Mouse (Mus musculus): Measurements from ENCODE around the gene Zdhhc16.

The Zdhhc16 gene

DNA sequence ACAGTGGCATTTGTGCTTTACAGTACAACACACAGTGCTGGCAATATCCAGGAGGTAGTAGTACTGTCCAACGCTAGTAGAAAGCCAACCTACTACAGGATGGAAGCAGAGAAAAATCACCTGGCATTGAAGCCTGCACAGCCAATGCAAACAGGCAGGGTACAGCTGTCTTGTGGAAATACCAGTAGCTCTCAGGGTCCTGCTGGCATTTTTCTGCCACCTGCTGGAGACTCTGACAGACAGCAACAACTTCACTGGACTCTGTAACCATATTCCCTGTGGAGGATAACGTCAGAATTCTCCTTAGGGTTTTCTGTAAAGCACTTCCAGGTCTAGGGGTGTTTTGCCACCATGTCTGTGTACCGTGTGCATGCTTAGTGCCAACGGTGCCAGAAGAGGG lies 19.0 kb downstream of the Zdhhc16 start:
- POLR2A ChIA-PET, result interaction anchor here in 3 of 4 experiments (0.6 to 9.7 kb wide), 12 partner anchors 9 to 196 kb away, joined by 3 to 88 read pairs (median 4); partner anchors contain the start of genes Exosc1 (in 2 of the 3), Mms19 (in 2 of the 3), Zdhhc16 (in 2 of the 3) and Ubtd1 (in 1 of the 3)
- CTCF ChIA-PET, result interaction anchor here in 3 of 4 experiments (0.5 to 3.9 kb wide), 12 partner anchors 9 to 140 kb away, joined by 3 to 16 read pairs (median 4); no protein-coding TSS in a partner anchor

DNA sequence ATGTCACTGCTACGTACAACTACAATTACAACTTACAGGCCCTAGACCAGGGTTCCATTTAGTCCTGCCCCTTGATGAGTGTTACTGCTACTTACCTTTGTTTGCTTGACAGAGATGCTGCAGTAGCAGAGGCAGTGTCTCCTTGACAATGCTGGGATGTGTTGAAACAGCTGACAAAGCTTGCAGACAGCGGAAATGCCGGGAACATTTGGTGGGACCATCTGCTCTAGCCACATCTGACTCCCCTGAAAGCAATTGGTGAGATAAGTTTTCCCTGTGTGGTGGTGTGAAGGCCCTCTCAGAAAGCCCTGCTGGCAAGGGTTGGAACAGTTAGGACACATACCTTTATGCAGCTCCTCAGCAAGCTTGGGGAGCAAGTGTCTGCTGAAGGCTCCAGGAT lies 20.3 kb downstream of the Zdhhc16 start:
- POLR2A ChIA-PET, result interaction anchor here in 3 of 4 experiments (0.7 to 9.7 kb wide), 13 partner anchors 11 to 41 kb away, joined by 3 to 88 read pairs (median 4); partner anchors contain the start of genes Exosc1 (in 2 of the 3), Zdhhc16 (in 2 of the 3) and Mms19 (in 1 of the 3)
- CTCF ChIA-PET, result interaction anchor here in 3 of 4 experiments (1.0 to 3.9 kb wide), 5 partner anchors 15 to 74 kb away, joined by 3 to 16 read pairs (median 6); no protein-coding TSS in a partner anchor

DNA sequence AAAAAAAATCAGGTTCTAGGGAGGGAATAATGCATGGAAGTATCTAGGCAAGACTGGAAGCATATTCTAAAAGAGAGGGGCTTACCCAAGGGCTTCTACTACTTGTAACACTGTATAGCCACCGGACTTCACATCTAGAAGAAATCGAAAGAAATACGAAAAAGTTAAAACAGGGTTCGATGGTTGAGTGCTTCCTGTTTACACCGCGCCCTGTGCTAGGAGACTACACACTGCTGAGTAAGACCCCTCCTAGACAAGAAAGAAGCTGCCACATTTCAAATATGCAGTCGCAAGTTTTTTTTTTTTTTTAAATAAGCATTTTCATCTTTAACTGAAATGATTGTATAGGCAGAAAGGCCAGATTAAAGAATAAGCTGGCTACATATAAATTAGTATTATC lies 36.3 kb downstream of the Zdhhc16 start:
- ChIA-PET CTCF (interaction anchor here (0.6 to 2.5 kb wide), 5 partner anchors 56 to 470 kb away, joined by 3 to 8 read pairs (median 7); partner anchors contain the start of gene Ankrd2 (in 1 of the 4)), POLR2A (interaction anchor here (0.6 to 2.7 kb wide), 13 partner anchors 9 to 70 kb away, joined by 3 to 9 read pairs (median 4); partner anchors contain the start of gene Mms19 (in 1 of the 4))

DNA sequence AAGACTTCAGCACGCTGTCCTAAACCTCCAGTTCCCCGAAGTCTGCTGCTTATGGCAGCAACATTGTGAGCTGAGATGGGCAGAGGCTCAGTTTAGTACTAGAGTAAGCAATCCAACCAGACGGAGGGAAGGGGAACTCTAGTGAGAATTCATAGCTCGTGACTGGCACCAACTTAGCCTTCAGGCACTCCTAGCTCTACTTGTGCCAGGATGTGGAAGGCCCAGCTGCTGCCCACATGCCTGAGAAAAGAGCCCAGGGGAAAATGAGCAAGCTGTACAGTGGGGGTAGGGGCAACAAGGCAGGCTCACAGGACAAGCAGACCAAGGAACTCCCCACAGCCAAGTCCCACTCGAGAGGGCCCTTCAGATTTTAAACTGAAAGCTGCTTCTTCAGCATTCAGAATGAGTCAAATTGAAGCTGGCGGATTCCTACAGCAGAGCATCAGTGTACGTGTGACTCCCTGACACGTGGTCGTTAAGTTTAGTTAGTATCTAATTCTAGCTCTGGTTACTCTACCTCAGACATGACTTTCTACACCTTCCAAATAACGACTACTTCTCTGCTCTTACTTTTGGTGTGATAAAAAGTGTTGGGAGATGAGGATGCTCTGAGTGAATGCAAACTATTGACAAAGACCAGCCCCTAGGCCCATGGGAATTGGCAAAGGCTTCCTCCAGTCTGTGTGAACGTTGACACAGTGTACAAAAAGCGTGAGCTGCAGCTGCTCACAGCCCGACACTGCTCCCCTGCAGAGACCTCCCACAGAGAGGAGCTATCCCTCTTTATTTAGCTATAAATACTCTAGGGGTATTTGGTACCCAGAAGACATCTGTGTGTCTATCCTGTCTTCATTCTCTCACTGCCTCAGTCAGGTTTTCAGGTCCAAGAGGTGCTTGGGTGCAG lies 40.9 kb downstream of the Zdhhc16 start:
- POLR2A ChIA-PET, result interaction anchor here (0.6 to 3.6 kb wide), 20 partner anchors 10 to 196 kb away, joined by 3 to 14 read pairs (median 4); no protein-coding TSS in a partner anchor
- CTCF ChIA-PET, result interaction anchor here (1.0 to 3.5 kb wide), 6 partner anchors 52 to 62 kb away, joined by 3 to 10 read pairs (median 7); partner anchors contain the start of gene Ankrd2 (in 2 of the 4)

DNA sequence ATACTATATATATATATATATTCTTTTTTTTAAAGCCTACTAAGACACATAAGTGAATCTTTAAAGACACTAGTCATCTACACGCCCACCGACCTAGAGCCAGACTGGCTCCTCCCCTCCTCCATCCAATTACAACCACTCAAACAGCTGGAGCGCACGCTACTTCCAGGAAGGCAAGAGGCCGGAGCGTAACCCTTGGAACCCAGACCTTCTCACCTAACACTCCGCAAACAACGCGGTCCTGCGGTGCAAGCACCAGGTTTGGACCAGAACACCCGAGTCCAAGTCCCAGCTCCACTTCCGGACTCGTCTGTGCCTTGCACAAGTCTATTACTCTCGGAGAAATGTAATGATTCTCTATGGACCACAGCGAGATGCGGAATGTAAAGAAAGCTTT lies 47.1 kb downstream of the Zdhhc16 start:
- POLR2A ChIA-PET, result interaction anchor here (0.5 to 6.5 kb wide), 35 partner anchors 10 to 483 kb away, joined by 3 to 45 read pairs (median 4); partner anchors contain the start of genes Avpi1 (in 2 of the 4), Exosc1 (in 1 of the 4), Pi4k2a (in 1 of the 4) and Zdhhc16 (in 1 of the 4)
- CTCF ChIA-PET, result interaction anchor here in 1 of 4 experiments (1.0 kb wide), 1 partner anchor 46 kb away, joined by 3 read pairs; no protein-coding TSS in a partner anchor

DNA sequence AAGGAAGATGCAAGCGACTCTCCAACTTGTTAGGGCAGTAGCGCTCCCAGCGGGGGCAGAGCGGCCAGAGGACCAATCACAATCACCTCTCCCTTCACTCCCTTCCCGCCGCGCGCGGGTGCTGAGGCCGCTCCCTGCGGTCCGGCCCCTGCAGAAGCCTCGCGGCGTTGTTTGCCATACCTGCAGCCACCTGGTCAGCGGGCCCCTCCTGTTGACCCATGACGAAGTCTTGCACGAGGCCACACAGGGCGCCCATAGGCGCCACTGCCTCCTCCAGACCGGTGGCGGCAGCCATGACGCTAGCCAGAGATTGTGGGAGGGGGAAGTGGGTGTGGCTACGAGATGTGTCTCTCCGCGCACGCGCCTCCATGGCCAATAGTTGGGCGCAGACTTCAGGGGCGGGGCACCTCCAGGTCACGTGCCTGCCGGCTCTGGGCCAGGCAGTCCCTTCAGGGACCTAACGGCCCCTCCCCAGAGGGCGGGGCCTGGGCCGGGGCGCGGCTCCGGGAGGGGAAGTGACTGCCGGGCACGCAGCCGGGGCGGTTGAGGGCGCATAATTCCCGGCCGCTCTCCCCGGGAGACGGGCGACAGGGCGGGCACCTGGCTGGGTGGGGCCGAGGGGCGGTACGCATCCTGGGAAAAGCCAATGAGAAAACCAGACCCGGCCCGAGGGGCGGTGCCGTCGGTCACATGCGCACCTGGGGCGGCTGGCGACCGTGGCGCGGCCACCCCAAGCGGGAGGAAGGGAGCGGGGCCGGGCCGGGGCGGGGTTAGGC lies 47.7 kb downstream of the Zdhhc16 start, which contains the start of gene Mms19:
Mms19 (minus strand) TSS at position 339 of the 776 bp plus-strand sequence.
- POLR2A ChIA-PET, result interaction anchor here (0.6 to 6.5 kb wide), 47 partner anchors 9 to 307 kb away, joined by 3 to 45 read pairs (median 4); partner anchors contain the start of genes Avpi1 (in 2 of the 4), Pi4k2a (in 2 of the 4), Exosc1 (in 1 of the 4) and Pgam1 (in 1 of the 4)
- CTCF ChIA-PET, result interaction anchor here in 3 of 4 experiments (0.6 to 3.3 kb wide), 6 partner anchors 18 to 131 kb away, joined by 3 to 24 read pairs (median 4); partner anchors contain the start of gene Hoga1 (in 1 of the 3)

DNA sequence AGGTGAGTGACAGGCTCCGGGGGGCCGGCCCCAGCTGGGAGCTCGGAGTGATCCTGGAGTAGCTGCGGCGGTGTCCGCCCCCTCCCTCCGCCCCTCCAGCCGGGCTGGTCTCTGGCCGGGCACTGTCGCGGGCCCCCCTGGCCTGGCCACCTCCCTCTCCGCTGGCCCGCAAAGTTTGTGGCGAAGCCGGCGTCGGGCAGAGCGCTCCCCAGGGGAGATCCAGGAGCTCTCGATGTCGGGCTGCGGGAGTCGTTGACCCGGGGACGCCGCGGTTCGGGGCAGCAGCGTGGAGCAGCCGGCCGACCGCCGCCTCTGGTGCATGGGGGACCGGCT lies 48.3 kb downstream of the Zdhhc16 start, which contains the start of gene Ubtd1:
Ubtd1 (plus strand) TSS at position 169 of the 333 bp plus-strand sequence.
- POLR2A ChIA-PET, result interaction anchor here in 3 of 4 experiments (0.7 to 6.5 kb wide), 27 partner anchors 9 to 307 kb away, joined by 3 to 45 read pairs (median 4); partner anchors contain the start of genes Pi4k2a (in 2 of the 3) and Pgam1 (in 1 of the 3)
- CTCF ChIA-PET, result interaction anchor here in 3 of 4 experiments (0.6 to 3.3 kb wide), 6 partner anchors 17 to 131 kb away, joined by 3 to 24 read pairs (median 4); partner anchors contain the start of gene Hoga1 (in 1 of the 3)

DNA sequence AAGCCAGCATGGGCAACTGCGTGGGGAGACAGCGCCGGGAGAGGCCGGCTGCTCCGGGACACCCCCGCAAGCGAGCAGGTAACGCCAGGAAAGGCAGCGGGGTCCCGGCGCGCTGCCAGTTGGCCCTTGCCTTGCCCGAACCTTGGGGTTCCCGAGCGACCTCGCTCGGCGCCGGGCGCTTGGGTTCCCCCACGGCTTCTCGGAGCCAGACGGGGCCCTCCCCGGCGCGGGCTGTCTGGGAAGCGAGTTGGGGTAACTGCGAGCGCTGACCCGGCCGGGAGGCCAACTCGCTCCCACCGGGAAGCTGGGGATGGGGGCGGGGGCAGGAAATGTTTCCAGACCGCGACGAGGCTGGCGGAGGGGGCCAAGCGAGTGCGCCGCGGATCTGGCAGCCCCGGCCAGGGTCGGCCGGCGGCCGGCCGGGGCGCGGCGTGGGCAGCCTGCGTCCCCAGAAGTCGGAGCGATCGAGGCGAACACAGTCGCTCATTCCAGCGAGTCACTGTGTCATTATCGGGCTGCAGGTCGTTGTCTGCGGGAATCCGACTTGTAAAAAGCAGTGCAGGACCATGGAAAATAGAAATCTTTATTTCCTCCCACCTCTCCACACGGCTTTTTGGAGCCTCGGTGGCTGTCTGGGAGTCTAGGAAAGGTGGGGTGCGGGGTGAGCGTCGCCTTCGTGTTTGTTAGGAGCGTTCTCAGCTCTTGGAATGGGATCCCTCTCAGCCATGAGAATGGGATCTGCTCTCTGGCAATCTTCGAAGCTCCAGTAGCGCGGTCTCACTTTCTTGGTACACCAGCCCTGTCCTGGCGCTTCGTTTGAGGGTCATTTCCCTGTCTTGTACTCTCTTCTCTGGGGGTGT lies 48.9 kb downstream of the Zdhhc16 start:
- CTCF ChIA-PET, result interaction anchor here (0.7 to 3.3 kb wide), 9 partner anchors 17 to 184 kb away, joined by 3 to 24 read pairs (median 3); partner anchors contain the start of genes Ankrd2 (in 1 of the 4) and Hoga1 (in 1 of the 4)
- POLR2A ChIA-PET, result interaction anchor here in 3 of 4 experiments (0.6 to 6.5 kb wide), 30 partner anchors 11 to 619 kb away, joined by 3 to 45 read pairs (median 4); partner anchors contain the start of genes Pi4k2a (in 2 of the 3) and Pgam1 (in 1 of the 3)

DNA sequence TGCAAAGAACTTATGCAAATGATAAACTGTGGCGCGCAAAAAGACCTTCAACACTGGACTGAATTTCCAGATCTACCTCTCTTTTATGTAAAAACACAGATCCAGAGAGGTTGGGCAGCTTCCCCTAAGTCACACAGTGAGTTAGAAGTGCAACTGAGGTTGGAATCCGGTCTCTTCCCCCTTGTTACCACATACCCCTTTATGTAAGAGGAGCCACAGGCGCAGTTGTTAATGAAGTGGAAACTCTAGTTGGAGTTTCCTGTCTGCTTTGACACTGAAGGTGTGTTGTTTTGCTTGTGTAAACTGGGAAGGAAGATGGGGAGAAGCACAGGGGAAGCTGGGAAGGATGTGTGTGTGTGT lies 49.5 kb downstream of the Zdhhc16 start:
- ChIA-PET CTCF (interaction anchor here (0.7 to 3.3 kb wide), 6 partner anchors 33 to 183 kb away, joined by 3 to 24 read pairs (median 3); partner anchors contain the start of gene Ankrd2 (in 1 of the 4)), POLR2A (interaction anchor here in 3 of 4 experiments (0.6 to 6.5 kb wide), 16 partner anchors 10 to 618 kb away, joined by 3 to 45 read pairs (median 6); partner anchors contain the start of gene Pi4k2a (in 1 of the 3))

DNA sequence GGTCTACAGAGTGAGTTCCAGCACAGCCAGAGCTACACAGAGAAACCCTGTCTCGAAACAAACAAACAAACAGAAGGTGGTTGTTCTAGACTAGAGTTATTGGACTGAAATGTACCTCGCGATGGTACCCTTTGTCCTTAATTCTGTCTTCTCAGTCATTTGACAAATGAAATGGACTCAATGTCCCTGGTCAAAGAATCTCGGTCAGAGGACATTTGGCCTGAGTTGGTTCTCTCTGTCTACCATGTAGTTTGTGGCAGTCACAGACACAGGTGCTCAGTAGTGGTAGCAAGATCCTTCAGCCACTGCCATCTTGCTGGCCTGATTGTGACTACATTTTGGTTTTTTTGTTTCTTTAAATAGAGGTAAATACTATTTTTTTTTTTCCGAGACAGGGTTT lies 52.7 kb downstream of the Zdhhc16 start:
- CTCF ChIA-PET, result no interaction called here
- POLR2A ChIA-PET, result interaction anchor here in 2 of 4 experiments (1.1 to 1.5 kb wide), 2 partner anchors 12 to 13 kb away, joined by 3 read pairs; no protein-coding TSS in a partner anchor

DNA sequence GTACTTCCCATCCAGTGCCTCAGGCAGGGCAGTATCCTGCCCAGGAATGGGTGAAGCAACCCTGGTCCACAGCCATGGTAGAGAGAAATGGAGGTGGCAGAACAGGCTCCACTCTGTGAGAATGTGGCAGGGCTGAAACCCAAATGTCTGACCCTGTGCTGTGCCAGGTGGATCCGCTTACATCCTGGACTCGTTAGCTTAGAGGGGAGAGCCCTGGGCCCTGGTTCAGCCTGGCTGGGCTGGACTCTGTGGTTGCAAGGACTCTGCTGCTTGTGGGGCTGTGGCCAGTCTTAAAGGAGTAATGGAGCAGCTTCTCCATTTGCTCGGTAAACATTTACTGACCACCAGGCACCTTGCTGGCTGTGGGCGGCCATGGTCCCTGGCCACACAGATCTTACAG lies 53.9 kb downstream of the Zdhhc16 start:
- ChIA-PET POLR2A (interaction anchor here in 2 of 4 experiments (1.0 to 2.4 kb wide), 3 partner anchors 11 to 14 kb away, joined by 3 to 8 read pairs (median 3); no protein-coding TSS in a partner anchor), CTCF (no interaction called here)

DNA sequence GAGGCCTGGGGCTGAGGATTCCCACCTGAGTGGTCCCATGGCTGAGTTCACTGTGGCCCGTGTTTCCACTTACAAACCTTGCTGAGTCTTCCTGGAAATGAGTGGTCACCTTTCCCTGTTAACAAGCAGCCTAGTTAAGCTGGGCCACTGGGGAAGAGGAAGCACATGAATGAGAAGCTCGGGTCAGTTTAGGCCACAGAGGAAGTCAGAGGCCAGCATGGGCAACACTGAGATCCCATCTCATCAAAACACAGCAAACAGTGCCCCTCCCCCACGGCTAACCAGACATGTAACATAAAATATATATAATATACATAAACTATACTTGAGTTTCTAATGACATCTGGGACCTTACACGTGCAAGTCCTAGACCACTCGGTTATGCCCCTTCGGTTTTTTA lies 56.5 kb downstream of the Zdhhc16 start:
- POLR2A ChIA-PET, result interaction anchor here in 3 of 4 experiments (0.6 to 6.8 kb wide), 11 partner anchors 8 to 512 kb away, joined by 3 to 45 read pairs (median 3); partner anchors contain the start of genes Mms19 (in 2 of the 3), Avpi1 (in 1 of the 3) and Ubtd1 (in 1 of the 3)
- CTCF ChIA-PET, result no interaction called here

DNA sequence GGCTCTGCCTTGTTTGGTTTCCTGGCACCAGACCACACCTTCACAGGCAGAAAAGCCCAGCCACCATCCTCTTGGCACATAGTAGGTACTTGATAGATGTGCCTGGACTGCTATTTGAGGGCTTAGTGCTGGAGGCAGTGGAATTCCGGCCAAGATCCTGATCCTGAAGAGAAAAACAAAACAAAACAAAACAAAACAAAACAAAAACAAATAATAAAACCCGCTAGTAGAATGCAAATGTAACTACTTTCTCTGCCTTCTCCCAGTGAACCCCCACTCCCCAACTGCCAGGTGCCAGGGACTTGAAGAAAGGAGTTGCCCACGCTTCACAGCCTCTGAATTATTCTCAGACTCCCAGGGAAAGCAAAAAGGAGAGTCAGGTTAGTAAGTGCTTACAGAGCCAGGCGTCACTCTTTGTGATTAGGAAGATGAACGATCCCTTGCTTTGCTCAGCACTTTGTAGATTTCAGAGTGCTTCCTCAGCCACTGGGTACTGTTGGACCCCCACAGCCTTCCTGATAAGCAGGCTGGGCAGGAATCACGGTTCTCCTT lies 58.7 kb downstream of the Zdhhc16 start:
- ChIA-PET CTCF (interaction anchor here in 3 of 4 experiments (0.6 to 1.4 kb wide), 6 partner anchors 9 to 44 kb away, joined by 3 to 5 read pairs (median 4); partner anchors contain the start of gene Ankrd2 (in 1 of the 3)), POLR2A (interaction anchor here in 3 of 4 experiments (0.9 to 9.7 kb wide), 15 partner anchors 8 to 137 kb away, joined by 3 to 68 read pairs (median 5); partner anchors contain the start of genes Ubtd1 (in 2 of the 3), Avpi1 (in 1 of the 3), Mms19 (in 1 of the 3) and Pi4k2a (in 1 of the 3))

DNA sequence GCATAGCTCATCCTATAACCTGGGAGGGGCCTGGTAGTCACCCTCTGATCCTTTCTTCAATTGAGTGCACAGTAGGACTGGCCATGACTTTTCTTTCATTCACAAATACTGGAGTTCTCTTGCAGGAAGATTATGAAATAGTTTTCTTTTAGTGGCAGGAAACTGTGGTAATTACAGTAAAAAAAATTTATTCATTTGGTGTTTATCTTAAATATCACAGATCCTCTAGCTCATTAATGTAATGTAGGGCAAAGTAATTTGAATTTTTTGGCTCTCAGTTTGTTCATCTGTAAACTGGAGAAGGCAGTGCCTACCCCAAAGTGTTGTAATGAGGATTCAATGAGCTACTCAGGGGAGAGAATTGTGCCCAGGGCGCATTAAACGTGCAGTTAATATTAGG lies 59.7 kb downstream of the Zdhhc16 start:
- CTCF ChIA-PET, result interaction anchor here (0.5 to 1.4 kb wide), 6 partner anchors 16 to 43 kb away, joined by 3 to 5 read pairs (median 4); partner anchors contain the start of gene Ankrd2 (in 1 of the 4)
- POLR2A ChIA-PET, result interaction anchor here in 3 of 4 experiments (0.7 to 9.7 kb wide), 24 partner anchors 8 to 189 kb away, joined by 3 to 68 read pairs (median 4); partner anchors contain the start of genes Ubtd1 (in 2 of the 3), Avpi1 (in 1 of the 3), Mms19 (in 1 of the 3) and Pi4k2a (in 1 of the 3)

DNA sequence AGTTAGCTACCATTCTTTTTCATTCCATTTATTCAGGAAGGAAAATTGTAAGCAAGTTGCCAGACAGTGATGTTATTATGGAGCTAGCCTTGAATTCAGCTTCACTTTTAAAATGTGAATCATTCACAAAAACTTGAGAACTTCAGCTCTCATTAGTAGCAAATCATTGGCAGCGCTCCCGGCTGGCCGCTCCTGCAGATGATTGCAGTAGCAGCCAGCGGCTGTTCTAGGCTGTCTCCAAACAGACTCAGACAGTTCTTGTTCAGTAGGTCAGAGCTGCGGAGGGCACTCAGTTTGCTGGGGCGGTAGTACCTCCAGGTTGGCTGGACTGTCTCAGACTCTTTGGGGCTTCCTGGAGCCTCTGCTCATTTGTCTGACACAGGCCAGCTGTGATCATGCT lies 60.2 kb downstream of the Zdhhc16 start:
- ChIA-PET CTCF (interaction anchor here (1.3 to 1.8 kb wide), 4 partner anchors 30 to 33 kb away, joined by 4 to 6 read pairs (median 4); no protein-coding TSS in a partner anchor), POLR2A (interaction anchor here in 3 of 4 experiments (0.7 to 9.7 kb wide), 24 partner anchors 8 to 188 kb away, joined by 3 to 68 read pairs (median 4); partner anchors contain the start of genes Ubtd1 (in 2 of the 3), Avpi1 (in 1 of the 3) and Mms19 (in 1 of the 3))
